Mouse (Mus musculus): ENCODE results near the gene Gm20388. TPM values are rescaled to one million over a fixed set of nuclear protein-coding genes. Genes with fewer than 3 reads are reported as not detected.

Gene Gm20388
- total RNA-seq, 2 experiments from 2014 or later, result 1.9 to 2.0 TPM

- no peak for DNase-seq
Observed at GRCm38 (mm10) chr8:122769251-122770058, 2858.8 kb downstream of the Gm20388 start.

- DNase-seq, result no peak
Observed at GRCm38 (mm10) chr8:122772431-122773060, 2861.9 kb downstream of the Gm20388 start.

- DNase-seq, result peak; percentile 77
Observed at GRCm38 (mm10) chr8:122775285-122776155, 2864.9 kb downstream of the Gm20388 start, which contains the start of gene Acsf3. Gene Acsf3 (plus strand): TSS chr8:122775486.

GRCm38 (mm10) chr8:122777701-122778100, 2867.1 kb downstream of the Gm20388 start:
- no peak for DNase-seq

GRCm38 (mm10) chr8:122778703-122779239, 2868.1 kb downstream of the Gm20388 start:
- no peak for DNase-seq

GRCm38 (mm10) chr8:122779255-122779654, 2868.6 kb downstream of the Gm20388 start:
- no peak for DNase-seq

- no peak for DNase-seq
Observed at GRCm38 (mm10) chr8:122784756-122785155, 2874.1 kb downstream of the Gm20388 start.

- DNase-seq, result peak; percentile 57
Observed at GRCm38 (mm10) chr8:122789796-122790195, 2879.2 kb downstream of the Gm20388 start.

- peak; percentile 58 for DNase-seq
Observed at GRCm38 (mm10) chr8:122793375-122794174, 2882.9 kb downstream of the Gm20388 start.

- no peak for DNase-seq
Observed at GRCm38 (mm10) chr8:122794175-122794454, 2883.5 kb downstream of the Gm20388 start.

- DNase-seq, result no peak
Observed at GRCm38 (mm10) chr8:122803906-122804761, 2893.5 kb downstream of the Gm20388 start.

GRCm38 (mm10) chr8:122805349-122805748, 2894.7 kb downstream of the Gm20388 start:
- DNase-seq, result peak; percentile 54

- DNase-seq, result no peak
Observed at GRCm38 (mm10) chr8:122806956-122807538, 2896.4 kb downstream of the Gm20388 start.

- DNase-seq, result peak; percentile 73
Observed at GRCm38 (mm10) chr8:122807907-122808306, 2897.3 kb downstream of the Gm20388 start.

GRCm38 (mm10) chr8:122810376-122810775, 2899.7 kb downstream of the Gm20388 start:
- DNase-seq, result peak; percentile 45

- DNase-seq, result no peak
Observed at GRCm38 (mm10) chr8:122811870-122812494, 2901.3 kb downstream of the Gm20388 start.

- no peak for DNase-seq
Observed at GRCm38 (mm10) chr8:122812610-122813250, 2902.1 kb downstream of the Gm20388 start.

- DNase-seq, result no peak
Observed at GRCm38 (mm10) chr8:122814608-122815007, 2904.0 kb downstream of the Gm20388 start.

GRCm38 (mm10) chr8:122816965-122817364, 2906.3 kb downstream of the Gm20388 start:
- DNase-seq, result no peak
